Mouse (Mus musculus) lung, postnatal 0 days (tissue): ENCODE results near the gene Sbf2. TPM values are rescaled to one million over a fixed set of nuclear protein-coding genes. Genes with fewer than 3 reads are reported as not detected.

Experiments
- ATAC-seq: fragments of 200-750 bp; cut with Nextera tagmentation; 2 replicates; pipeline ENCODE4 v1.8.0; 2017; ENCODE audit warnings: moderate library complexity
- DNase-seq: peaks from one replicate; pipeline ENCODE4 v3.0.0-alpha.2; 2016; ENCODE audit warnings: low spot score
- H3K27ac ChIP-seq: fragments of 300-500 bp; sonication (generic); 2 replicates; pipeline ENCODE4 v1.5.1; 2014; ENCODE audit warnings: antibody characterized with exemption, mild to moderate bottlenecking, low read length, mixed read lengths
- H3K27me3 ChIP-seq: fragments of 300-500 bp; sonication (generic); replicated peaks from 2 replicates; pipeline ENCODE4 v1.6.1; 2014; ENCODE audit warnings: low read length, mixed read lengths; ENCODE audit not compliant: insufficient read depth
- H3K36me3 ChIP-seq: fragments of 300-500 bp; sonication (generic); 2 replicates; pipeline ENCODE4 v1.6.1; 2014; ENCODE audit warnings: low read length, mixed read lengths; ENCODE audit not compliant: insufficient read depth
- H3K4me1 ChIP-seq: fragments of 300-500 bp; sonication (generic); 2 replicates; pipeline ENCODE4 v1.6.1; 2014; ENCODE audit warnings: antibody characterized with exemption, low read depth, low read length, mixed read lengths; ENCODE audit not compliant: insufficient read depth
- H3K4me2 ChIP-seq: fragments of 300-500 bp; sonication (generic); replicated peaks from 2 replicates; pipeline ENCODE4 v1.6.1; 2014; ENCODE audit warnings: low read depth, mild to moderate bottlenecking, low read length, moderate library complexity, mixed read lengths
- H3K4me3 ChIP-seq: fragments of 300-500 bp; sonication (generic); 2 replicates; pipeline ENCODE4 v1.5.1; 2014; ENCODE audit warnings: low read depth, low read length
- H3K9ac ChIP-seq: fragments of 300-500 bp; sonication (generic); replicated peaks from 2 replicates; pipeline ENCODE4 v1.6.1; 2014; ENCODE audit warnings: low read depth, mild to moderate bottlenecking
- H3K9me3 ChIP-seq: fragments of 300-500 bp; sonication (generic); 2 replicates; pipeline ENCODE4 v1.6.1; 2016; ENCODE audit warnings: low read length, mixed read lengths
- CTCF ChIP-seq: IDR thresholded peaks from 2 replicates; pipeline ENCODE4 v1.5.1; 2016; ENCODE audit warnings: antibody characterized with exemption, mild to moderate bottlenecking
- EP300 ChIP-seq: IDR thresholded peaks from 2 replicates; pipeline ENCODE4 v1.6.1; 2016; ENCODE audit warnings: antibody characterized with exemption, mild to moderate bottlenecking, control low read depth
- WGBS: fragments of 180-500 bp; shearing (Covaris S2); extraction: QIAGEN DNeasy Blood & Tissue Kit; methylation state at CpG from one replicate; pipeline ENCODE4 v1.1.7; 2014; 5-methylcytosine and 5-hydroxymethylcytosine counted together
- polyA plus RNA-seq: library from polyadenylated mRNA; unstranded; fragments of >200 nt; fragmentation: Nextera tagmentation; extraction: Ambion mirVana; gene quantifications from 2 replicates; pipeline ENCODE4 v1.2.1, GENCODE M21; 2015

Sbf2 gene
- polyA plus RNA-seq, 1 experiment from 2014 or later = 23.3 TPM

GRCm38 (mm10) chr7:110272434-110272833 is 342.3 kb downstream of the Sbf2 start:
- H3K9ac ChIP-seq = no peak overlapping the region
- ATAC-seq (no peak), DNase-seq (no peak)
- WGBS = 76% methylated on average over 4 of the region's 4 CpGs
- TF ChIP-seq CTCF (peak; percentile 46), EP300 (no peak)
- no peaks in the 10 kb centered on the region for H3K9me3 ChIP-seq
- no peaks in the 10 kb centered on the region for H3K4me1 ChIP-seq
- H3K36me3 ChIP-seq = peaks cover 32% of the 10 kb centered on the region
- H3K4me2 ChIP-seq = no peak overlapping the region
- H3K4me3 ChIP-seq = no peak overlapping the region
- no peak overlapping the region for H3K27ac ChIP-seq
- no peaks in the 10 kb centered on the region for H3K27me3 ChIP-seq

- WGBS = 44% methylated on average over 9 of the region's 9 CpGs
- ATAC-seq (peak; percentile 40), DNase-seq (peak; percentile 21)
- Histone ChIP-seq H3K9ac (no peak overlapping the region), H3K27ac (peak overlapping the region; percentile 20; the same call in 1 of the 2 replicates), H3K9me3 (no peaks in the 10 kb centered on the region), H3K4me3 (no peak overlapping the region), H3K4me2 (no peak overlapping the region), H3K36me3 (peaks cover 32% of the 10 kb centered on the region), H3K4me1 (no peaks in the 10 kb centered on the region), H3K27me3 (no peaks in the 10 kb centered on the region)
- TF ChIP-seq CTCF (no peak), EP300 (no peak)
Measured at GRCm38 (mm10) chr7:110271814-110272213, 342.9 kb downstream of the Sbf2 start.

GRCm38 (mm10) chr7:110270455-110270854 is 344.3 kb downstream of the Sbf2 start:
- H3K27ac ChIP-seq = no peak overlapping the region
- H3K9me3 ChIP-seq = no peaks in the 10 kb centered on the region
- no peak overlapping the region for H3K9ac ChIP-seq
- TF ChIP-seq EP300 (no peak), CTCF (no peak)
- no peaks in the 10 kb centered on the region for H3K4me1 ChIP-seq
- no peak overlapping the region for H3K4me2 ChIP-seq
- no peak overlapping the region for H3K4me3 ChIP-seq
- ATAC-seq (no peak), DNase-seq (peak; percentile 27)
- H3K36me3 ChIP-seq = peaks cover 27% of the 10 kb centered on the region
- 86% methylated on average over 7 of the region's 7 CpGs for WGBS
- H3K27me3 ChIP-seq = no peaks in the 10 kb centered on the region

GRCm38 (mm10) chr7:110269777-110270176 is 344.9 kb downstream of the Sbf2 start:
- ATAC-seq (no peak), DNase-seq (no peak)
- Histone ChIP-seq H3K27me3 (no peaks in the 10 kb centered on the region), H3K4me2 (no peak overlapping the region), H3K4me3 (no peak overlapping the region), H3K27ac (no peak overlapping the region), H3K9me3 (no peaks in the 10 kb centered on the region), H3K36me3 (peaks cover 25% of the 10 kb centered on the region), H3K4me1 (no peaks in the 10 kb centered on the region), H3K9ac (no peak overlapping the region)
- TF ChIP-seq EP300 (no peak), CTCF (no peak)
- WGBS = 82% methylated on average over 14 of the region's 14 CpGs

GRCm38 (mm10) chr7:110268511-110268910 is 346.2 kb downstream of the Sbf2 start:
- ATAC-seq (no peak), DNase-seq (no peak)
- no peak overlapping the region for H3K4me2 ChIP-seq
- H3K36me3 ChIP-seq = peaks cover 18% of the 10 kb centered on the region
- H3K4me3 ChIP-seq = no peak overlapping the region
- no peak overlapping the region for H3K9ac ChIP-seq
- WGBS = 72% methylated on average over 4 of the region's 4 CpGs
- no peaks in the 10 kb centered on the region for H3K4me1 ChIP-seq
- TF ChIP-seq CTCF (no peak), EP300 (no peak)
- H3K27ac ChIP-seq = no peak overlapping the region
- H3K27me3 ChIP-seq = no peaks in the 10 kb centered on the region
- H3K9me3 ChIP-seq = no peaks in the 10 kb centered on the region

- H3K4me1 ChIP-seq = peaks cover 4% of the 10 kb centered on the region; the same call in 1 of the 2 replicates
- H3K36me3 ChIP-seq = peaks cover 13% of the 10 kb centered on the region
- ATAC-seq = no peak
- 89% methylated on average over 9 of the region's 9 CpGs for WGBS
- no peaks in the 10 kb centered on the region for H3K27me3 ChIP-seq
- H3K4me3 ChIP-seq = no peak overlapping the region
- no peak overlapping the region for H3K27ac ChIP-seq
- H3K9ac ChIP-seq = no peak overlapping the region
- H3K4me2 ChIP-seq = no peak overlapping the region
- no peak for TF ChIP-seq CTCF
- no peak for TF ChIP-seq EP300
- no peaks in the 10 kb centered on the region for H3K9me3 ChIP-seq
- DNase-seq = no peak
Measured at GRCm38 (mm10) chr7:110267994-110268393, 346.7 kb downstream of the Sbf2 start.

GRCm38 (mm10) chr7:110267014-110267413 is 347.7 kb downstream of the Sbf2 start:
- no peak overlapping the region for H3K27ac ChIP-seq
- ATAC-seq = no peak
- no peaks in the 10 kb centered on the region for H3K27me3 ChIP-seq
- TF ChIP-seq EP300 = no peak
- no peak for TF ChIP-seq CTCF
- no peak overlapping the region for H3K4me2 ChIP-seq
- peaks cover 12% of the 10 kb centered on the region for H3K4me1 ChIP-seq
- H3K4me3 ChIP-seq = no peak overlapping the region
- DNase-seq = no peak
- peaks cover 13% of the 10 kb centered on the region for H3K36me3 ChIP-seq
- no peaks in the 10 kb centered on the region for H3K9me3 ChIP-seq
- H3K9ac ChIP-seq = no peak overlapping the region
